Mouse (Mus musculus) layer of hippocampus, adult 18-20 months (tissue): Measurements from ENCODE around the gene Foxred1. TPM values are rescaled to one million over a fixed set of nuclear protein-coding genes. Genes with fewer than 3 reads are reported as not detected.
A peak's percentile ranks its signal among the peaks of the same experiment; 100 is the strongest.

ENCODE experiments used
- DNase-seq, 2 experiments: peaks; one replicate each; pipeline ENCODE4 v3.0.0; 2022; ENCODE audit warnings: low spot score in 2 of 2
- total RNA-seq, 2 experiments: library from RNA; stranded (reverse); gene quantifications; 2 replicates each; pipeline ENCODE4 v1.2.3; 2021

Foxred1 gene
- total RNA-seq, 2 experiments from 2014 or later: 33.1 to 35.0 TPM

DNA sequence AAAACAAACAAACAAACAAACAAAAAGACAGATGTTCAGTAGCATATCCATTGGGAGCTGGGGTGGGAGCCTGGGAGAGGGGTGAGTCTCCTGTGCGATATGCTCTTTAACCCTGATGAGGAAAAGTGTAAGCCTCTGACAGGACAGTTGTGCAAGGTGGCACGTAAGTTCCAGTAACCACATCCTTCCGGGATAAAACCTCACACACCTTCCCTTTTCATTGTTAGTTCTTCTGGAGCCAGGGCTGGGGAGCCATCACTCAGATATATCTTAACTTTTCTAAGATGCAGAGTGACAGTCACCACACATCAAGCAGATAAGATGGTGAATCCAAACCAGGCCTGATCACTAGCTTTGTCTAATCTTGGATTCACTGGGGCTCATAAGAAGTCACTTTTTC lies 16.8 kb downstream of the Foxred1 start:
- DNase-seq: no peak

GRCm38 (mm10) chr9:35192983-35193542 lies 17.8 kb downstream of the Foxred1 start:
- no peak for DNase-seq

- peak in 1 of 2 experiments; percentile 59 for DNase-seq
Measured at GRCm38 (mm10) chr9:35188700-35189099, 22.2 kb downstream of the Foxred1 start.

- no peak for DNase-seq
Measured at GRCm38 (mm10) chr9:35187351-35187903, 23.4 kb downstream of the Foxred1 start.

- no peak for DNase-seq
Measured at GRCm38 (mm10) chr9:35186430-35186829, 24.4 kb downstream of the Foxred1 start.

DNA sequence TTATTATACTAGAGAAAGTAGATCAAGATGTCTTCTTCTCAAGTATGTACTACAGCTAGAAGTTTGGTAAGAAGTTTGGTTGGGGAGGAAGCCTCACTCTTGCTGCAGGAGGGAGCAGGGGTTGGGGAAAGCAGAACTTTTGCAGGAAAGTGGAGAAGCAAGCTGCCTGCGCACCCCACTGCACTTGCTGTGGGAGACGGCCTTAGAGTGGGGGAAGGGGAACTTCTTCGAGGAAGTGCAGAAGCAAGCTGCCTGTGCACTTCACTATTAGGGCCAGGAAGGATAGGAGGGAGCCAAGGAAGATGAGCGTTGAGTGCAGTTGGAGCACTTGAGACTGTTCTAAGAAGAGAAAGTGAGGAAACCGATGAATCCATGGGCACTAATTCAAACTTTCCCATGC lies 27.5 kb downstream of the Foxred1 start:
- no peak for DNase-seq

- no peak for DNase-seq
Measured at GRCm38 (mm10) chr9:35182832-35183231, 28.0 kb downstream of the Foxred1 start.

DNA sequence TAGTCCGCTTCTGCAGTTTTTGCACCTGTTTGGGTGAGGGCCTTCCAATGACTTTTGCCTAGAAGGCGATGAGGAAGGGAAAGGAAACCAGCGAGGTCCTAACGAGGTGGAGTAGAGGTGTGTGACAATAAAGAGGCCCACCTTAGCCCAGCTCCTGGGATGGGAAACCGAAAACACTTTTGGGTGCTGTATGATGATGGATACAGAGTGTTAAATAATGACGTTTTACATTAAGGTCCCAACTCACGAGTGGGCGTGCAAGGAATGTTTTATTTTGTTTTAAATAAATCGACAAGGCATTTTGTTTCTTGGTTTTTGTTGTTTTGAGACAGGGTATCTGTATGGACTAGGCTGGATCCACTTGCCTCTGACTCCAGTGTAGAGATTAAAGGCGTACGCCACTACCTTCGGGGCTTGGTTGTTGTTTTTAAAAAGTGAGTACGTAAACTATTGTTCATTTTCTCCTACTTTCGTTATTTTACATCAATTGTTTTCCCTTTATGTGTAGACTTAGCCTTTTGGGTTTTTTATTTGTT lies 34.7 kb downstream of the Foxred1 start:
- DNase-seq: no peak

DNA sequence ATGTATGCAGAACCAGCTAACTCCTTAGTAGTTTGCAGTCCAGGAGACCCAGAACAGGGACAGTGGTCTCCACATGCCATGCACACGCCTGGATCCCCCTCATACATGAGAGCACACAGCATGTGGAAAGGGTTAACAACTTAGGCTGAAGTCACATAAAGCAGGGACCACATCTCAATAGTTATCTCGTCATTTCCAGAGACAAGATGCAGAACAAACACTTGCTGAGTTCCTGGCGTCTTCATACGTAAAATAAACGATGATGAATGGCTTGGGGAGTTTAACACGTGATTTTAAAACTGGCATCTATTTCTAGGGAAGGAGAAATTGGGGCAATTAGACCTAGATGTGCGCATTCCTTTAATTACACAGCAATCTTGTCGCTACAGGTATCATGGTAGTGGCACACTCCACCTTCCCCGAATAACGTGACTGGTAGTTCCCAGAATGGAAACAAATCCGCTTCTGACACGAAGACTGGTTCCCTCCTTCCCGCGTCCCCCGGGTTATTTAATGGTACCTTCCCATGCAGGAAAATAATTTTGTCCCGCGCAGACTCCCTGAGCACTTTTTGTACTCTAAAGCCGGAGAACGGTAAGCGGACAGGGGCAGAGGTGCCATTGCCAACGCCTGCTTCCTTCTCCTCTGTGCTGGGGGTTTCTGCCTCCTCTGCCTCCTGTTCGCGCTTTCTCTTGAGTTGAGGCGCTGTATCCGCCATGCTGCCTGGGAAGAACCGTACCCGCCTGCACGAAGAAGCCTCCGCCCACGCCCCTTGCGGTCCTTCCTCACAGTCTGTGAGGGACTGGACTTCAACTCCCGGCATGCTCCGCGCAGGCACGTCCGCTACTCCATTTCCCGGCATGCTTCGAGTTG lies 35.4 kb downstream of the Foxred1 start, which contains the start of gene Dcps:
TSS of gene Dcps (minus strand) at position 811 of the 873 bp plus-strand sequence.
- peak; percentile 95 to 98 for DNase-seq

- DNase-seq: no peak
Measured at GRCm38 (mm10) chr9:35173331-35173730, 37.5 kb downstream of the Foxred1 start.

GRCm38 (mm10) chr9:35170071-35170470 lies 40.8 kb downstream of the Foxred1 start:
- peak in 1 of 2 experiments; percentile 62 for DNase-seq

DNA sequence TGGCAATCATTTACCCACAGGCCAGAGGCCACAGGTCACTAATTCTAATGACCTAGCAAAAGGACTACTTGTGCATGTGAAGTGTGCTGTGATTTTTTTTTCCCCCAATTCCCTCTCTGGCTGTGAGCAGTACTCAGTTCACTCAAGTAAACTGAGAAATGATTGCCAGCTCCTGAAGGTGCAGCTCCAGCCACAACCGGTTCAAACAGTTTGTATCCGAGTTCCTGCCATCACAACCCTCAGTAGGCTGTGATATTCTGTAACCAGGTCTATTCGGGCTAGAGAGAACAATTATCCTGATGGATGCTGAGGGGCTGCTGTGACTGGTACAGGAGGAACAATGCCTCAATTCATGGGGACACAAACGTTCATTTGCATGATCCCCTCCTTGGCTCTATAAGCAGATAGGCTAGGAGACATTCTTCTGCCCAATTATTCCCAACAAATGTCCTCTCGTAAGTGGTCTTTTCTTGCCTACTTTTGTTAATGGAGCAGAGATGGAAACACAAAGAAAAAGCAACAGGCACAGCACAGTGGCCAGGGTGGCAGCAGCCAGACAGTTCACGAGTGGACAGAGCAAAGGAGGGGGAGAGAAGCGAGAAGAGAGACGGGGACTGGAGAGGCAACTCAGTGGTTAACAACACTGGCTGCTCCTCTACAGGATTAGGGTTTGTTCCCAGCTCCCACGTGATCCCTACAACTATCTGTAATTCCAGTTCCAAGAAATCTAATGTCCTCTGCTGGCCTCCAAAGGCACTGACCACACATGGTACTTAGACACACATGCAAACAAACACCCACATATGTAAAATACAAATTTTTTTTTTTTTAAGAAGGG lies 43.8 kb downstream of the Foxred1 start:
- no peak for DNase-seq

DNA sequence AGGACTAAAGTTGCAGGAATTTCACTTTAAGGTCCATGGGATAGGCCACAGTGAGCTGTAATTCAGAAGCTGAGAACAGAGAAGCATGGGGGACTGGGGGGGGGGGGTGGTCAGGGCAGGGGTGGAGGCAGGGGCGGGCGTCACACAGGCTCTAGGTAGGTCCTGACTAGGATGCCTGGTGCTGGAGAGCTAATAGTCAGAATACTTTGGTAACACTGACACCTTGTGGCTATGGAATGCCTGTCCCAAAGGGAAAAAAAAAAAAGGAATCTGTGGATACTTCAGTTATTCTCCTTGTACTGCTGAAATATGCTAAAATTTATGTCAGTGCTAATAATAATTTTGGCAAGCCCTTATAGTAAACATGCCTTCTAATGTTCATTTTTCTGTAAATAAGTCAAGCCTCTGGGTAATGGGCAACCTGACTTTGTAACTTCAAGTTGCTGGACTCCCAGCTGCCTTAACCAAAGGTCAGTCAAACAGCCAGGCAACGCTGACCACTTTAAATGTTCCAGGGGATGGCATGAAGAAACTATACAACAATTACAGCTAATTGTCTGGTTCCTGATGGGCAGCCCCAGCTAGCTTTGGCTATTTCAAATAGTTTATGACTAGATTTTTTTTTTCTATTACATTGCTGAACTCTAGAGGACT lies 44.6 kb downstream of the Foxred1 start:
- peak in 1 of 2 experiments; percentile 54 for DNase-seq

GRCm38 (mm10) chr9:35164142-35164874 lies 46.5 kb downstream of the Foxred1 start:
- no peak for DNase-seq

GRCm38 (mm10) chr9:35163011-35163690 lies 47.7 kb downstream of the Foxred1 start:
- DNase-seq: peak in 1 of 2 experiments; percentile 47

GRCm38 (mm10) chr9:35161721-35162120 lies 49.1 kb downstream of the Foxred1 start:
- no peak for DNase-seq

GRCm38 (mm10) chr9:35160662-35161061 lies 50.2 kb downstream of the Foxred1 start:
- no peak for DNase-seq

- no peak for DNase-seq
Measured at GRCm38 (mm10) chr9:35158477-35158876, 52.4 kb downstream of the Foxred1 start.

DNA sequence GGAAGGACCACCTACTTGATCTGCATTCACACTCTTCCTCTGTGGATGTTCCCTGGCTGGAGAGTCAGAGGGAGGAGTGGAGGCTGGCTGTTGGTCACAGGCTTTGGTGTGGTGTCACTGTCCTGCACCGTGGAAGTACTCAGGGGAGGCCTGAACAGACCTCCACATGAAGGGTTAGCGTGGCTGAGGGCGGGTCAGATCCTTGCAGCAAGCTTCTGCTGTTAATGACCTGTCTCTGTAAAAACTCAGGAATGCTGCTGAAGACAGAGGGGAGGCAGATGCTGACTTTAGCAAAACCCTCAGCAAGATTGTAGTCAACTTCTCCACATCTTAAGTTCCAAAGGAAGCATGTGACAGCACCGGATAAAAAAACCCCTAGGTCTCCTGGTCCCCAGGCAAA lies 54.0 kb downstream of the Foxred1 start:
- DNase-seq: no peak
